Mouse (Mus musculus) limb, embryonic 14.5 days (tissue): Measurements from ENCODE around the gene Trpc2. TPM values are rescaled to one million over a fixed set of nuclear protein-coding genes. Genes with fewer than 3 reads are reported as not detected.
"Not testable (repeated sequence)": the region's sequence is repeated elsewhere in the genome, so short reads cannot be mapped to it uniquely, and the experiment has no call there.

Experiments
- ATAC-seq: fragments of 200-750 bp; cut with Nextera tagmentation; 2 replicates; pipeline ENCODE4 v1.8.0; 2017; ENCODE audit warnings: low read depth, moderate number of reproducible peaks, moderate TSS enrichment; ENCODE audit not compliant: low FRiP score
- DNase-seq: peaks from one replicate; pipeline ENCODE4 v3.0.0-alpha.2; 2015; ENCODE audit warnings: low spot score
- H3K27ac ChIP-seq: fragments of 300-500 bp; sonication (generic); replicated peaks from 2 replicates; pipeline ENCODE4 v1.5.1; 2014; ENCODE audit warnings: low read depth, mild to moderate bottlenecking, low read length, moderate library complexity, mixed read lengths
- H3K27me3 ChIP-seq: fragments of 300-500 bp; sonication (generic); 2 replicates; pipeline ENCODE4 v1.6.1; 2014; ENCODE audit warnings: low read length, mixed read lengths; ENCODE audit not compliant: control insufficient read depth, insufficient read depth
- H3K36me3 ChIP-seq: fragments of 300-500 bp; sonication (generic); 2 replicates; pipeline ENCODE4 v1.6.1; 2014; ENCODE audit warnings: mild to moderate bottlenecking, low read length, moderate library complexity, mixed read lengths; ENCODE audit not compliant: control insufficient read depth, insufficient read depth
- H3K4me1 ChIP-seq: fragments of 300-500 bp; sonication (generic); 2 replicates; pipeline ENCODE4 v1.6.1; 2014; ENCODE audit warnings: antibody characterized with exemption, low read length, mixed read lengths; ENCODE audit not compliant: control insufficient read depth, insufficient read depth
- H3K4me2 ChIP-seq: fragments of 300-500 bp; sonication (generic); replicated peaks from 2 replicates; pipeline ENCODE4 v1.6.1; 2014; ENCODE audit warnings: low read depth, mild to moderate bottlenecking, low read length, moderate library complexity; ENCODE audit not compliant: severe bottlenecking
- H3K4me3 ChIP-seq: fragments of 300-500 bp; sonication (generic); replicated peaks from 2 replicates; pipeline ENCODE4 v1.5.1; 2014; ENCODE audit warnings: low read length
- H3K9ac ChIP-seq: fragments of 300-500 bp; sonication (generic); 2 replicates; pipeline ENCODE4 v1.6.1; 2014; ENCODE audit warnings: mild to moderate bottlenecking, low read depth, low read length, moderate library complexity; ENCODE audit not compliant: severe bottlenecking
- H3K9me3 ChIP-seq: fragments of 300-500 bp; sonication (generic); 2 replicates; pipeline ENCODE4 v1.6.1; 2016; ENCODE audit warnings: low read length; ENCODE audit not compliant: control insufficient read depth
- POLR2A ChIP-seq: fragments of 200-500 bp; IDR thresholded peaks from 2 replicates; pipeline ENCODE4 v1.8.0; 2012; ENCODE audit warnings: inconsistent platforms, mild to moderate bottlenecking, moderate library complexity, borderline replicate concordance; ENCODE audit not compliant: insufficient read depth, insufficient read length; ENCODE audit errors: extremely low read depth
- WGBS: fragments of 180-500 bp; shearing (Covaris S2); extraction: QIAGEN DNeasy Blood & Tissue Kit; methylation state at CpG from one replicate; pipeline ENCODE4 v1.1.7; 2014; 5-methylcytosine and 5-hydroxymethylcytosine counted together
- polyA plus RNA-seq, 2 experiments: library from polyadenylated mRNA; depleted of rRNA in 1 of 2; stranded (reverse) in 1 of 2; unstranded in 1 of 2; fragments of >200 nt; fragmentation: Nextera tagmentation in 1 of 2; extraction: Ambion mirVana in 1 of 2; gene quantifications; 2 replicates each; pipeline versions ENCODE4 v1.2.1 to v1.2.3; 2012 to 2014

Trpc2 gene
- polyA plus RNA-seq (2012; rRNA removed) (5.5 and 10.8 TPM in 2 replicates), polyA plus RNA-seq (2014; fragmentation: Nextera tagmentation; extraction: Ambion mirVana) (not detected in 2 replicates)

- H3K4me1 ChIP-seq: no peaks in the 10 kb centered on the region
- no peak for DNase-seq
- no peak within 1 kb of the TSS for H3K4me3 ChIP-seq
- no peaks in the 10 kb centered on the region for H3K27me3 ChIP-seq
- H3K9ac ChIP-seq: no peak within 1 kb of the TSS
- no peak within 1 kb of the TSS for H3K4me2 ChIP-seq
- H3K9me3 ChIP-seq: no peaks in the 10 kb centered on the region
- peaks cover 70% of the 10 kb centered on the region for H3K36me3 ChIP-seq
- no peak for TF ChIP-seq POLR2A
- WGBS: 80% methylated on average over 5 of the region's 5 CpGs
- no peak for ATAC-seq
- H3K27ac ChIP-seq: no peak within 1 kb of the TSS
These were observed at the start of gene Trpc2 for GRCm38 (mm10) chr7:102082816-102083215. Trpc2 (plus strand) TSS chr7:102083116.

- no peaks in the 10 kb centered on the region for H3K9me3 ChIP-seq
- no peak overlapping the region for H3K4me3 ChIP-seq
- no peaks in the 10 kb centered on the region for H3K27me3 ChIP-seq
- WGBS: 97% methylated on average over 1 of the region's 1 CpGs
- peaks cover 89% of the 10 kb centered on the region for H3K36me3 ChIP-seq
- H3K4me1 ChIP-seq: no peaks in the 10 kb centered on the region
- ATAC-seq: no peak
- TF ChIP-seq POLR2A: no peak
- H3K27ac ChIP-seq: no peak overlapping the region
- no peak overlapping the region for H3K4me2 ChIP-seq
- DNase-seq: no peak
- no peak overlapping the region for H3K9ac ChIP-seq
These were observed 48.0 kb upstream of the Trpc2 start for GRCm38 (mm10) chr7:102034904-102035303.

GRCm38 (mm10) chr7:102035534-102035933 lies 47.4 kb upstream of the Trpc2 start:
- H3K4me3 ChIP-seq: no peak overlapping the region
- no peak overlapping the region for H3K4me2 ChIP-seq
- H3K9me3 ChIP-seq: no peaks in the 10 kb centered on the region
- DNase-seq: no peak
- peaks cover 89% of the 10 kb centered on the region for H3K36me3 ChIP-seq
- no peak for TF ChIP-seq POLR2A
- ATAC-seq: no peak
- H3K27ac ChIP-seq: no peak overlapping the region
- no peaks in the 10 kb centered on the region for H3K4me1 ChIP-seq
- no peak overlapping the region for H3K9ac ChIP-seq
- WGBS: 92% methylated on average over 2 of the region's 2 CpGs
- no peaks in the 10 kb centered on the region for H3K27me3 ChIP-seq

- Histone ChIP-seq H3K27me3 (no peaks in the 10 kb centered on the region), H3K36me3 (peaks cover 86% of the 10 kb centered on the region), H3K9ac (no peak overlapping the region), H3K4me2 (no peak overlapping the region), H3K4me3 (no peak overlapping the region), H3K27ac (no peak overlapping the region), H3K9me3 (no peaks in the 10 kb centered on the region), H3K4me1 (no peaks in the 10 kb centered on the region)
- no peak for TF ChIP-seq POLR2A
- WGBS: 94% methylated on average over 3 of the region's 3 CpGs
- ATAC-seq (no peak), DNase-seq (no peak)
These were observed 45.6 kb upstream of the Trpc2 start for GRCm38 (mm10) chr7:102037318-102037717.

- Histone ChIP-seq H3K4me2 (no peak overlapping the region), H3K9me3 (no peaks in the 10 kb centered on the region), H3K36me3 (peaks cover 46% of the 10 kb centered on the region), H3K9ac (no peak overlapping the region), H3K4me1 (0 out of 2 replicates have a peak, but pooled peaks cover 3% of the 10 kb centered on the region), H3K27me3 (no peaks in the 10 kb centered on the region), H3K4me3 (no peak overlapping the region), H3K27ac (no peak overlapping the region)
- ATAC-seq: no peak
- no peak for TF ChIP-seq POLR2A
- no peak for DNase-seq
- WGBS: 57% methylated on average over 2 of the region's 2 CpGs
These were observed 40.6 kb upstream of the Trpc2 start for GRCm38 (mm10) chr7:102042314-102042713.

- DNase-seq, H3K27me3 ChIP-seq, H3K4me3 ChIP-seq, H3K4me1 ChIP-seq, H3K36me3 ChIP-seq, H3K9ac ChIP-seq, ATAC-seq, H3K27ac ChIP-seq, H3K9me3 ChIP-seq, H3K4me2 ChIP-seq: not testable (repeated sequence)
These were observed 34.4 kb upstream of the Trpc2 start for GRCm38 (mm10) chr7:102048524-102048923.
